Mouse (Mus musculus) CD8-positive naive resting alpha-beta T cell, adult 57 days (primary cell): ENCODE measurements around the gene Trp53i13. TPM values are rescaled to one million over a fixed set of nuclear protein-coding genes. Genes with fewer than 3 reads are reported as not detected.

ENCODE experiments used
- total RNA-seq: library from RNA; stranded (reverse); gene quantifications from one replicate; pipeline ENCODE4 v1.2.4, GENCODE M21; 2023

The Trp53i13 gene
- total RNA-seq = 25.9 TPM

GRCm38 (mm10) chr11:77515637-77516552 is at the start of gene Trp53i13:
TSS of gene Trp53i13 (minus strand) at chr11:77515980.

GRCm38 (mm10) chr11:77519043-77519442 is 3.3 kb upstream of the Trp53i13 start, which contains the start of gene Gm10392:
TSS of gene Gm10392 (minus strand) at chr11:77519198.

GRCm38 (mm10) chr11:77514832-77515636 is 746 bp downstream of the Trp53i13 start, which contains the start of gene Abhd15:
TSS of gene Abhd15 (plus strand) at chr11:77515121.

GRCm38 (mm10) chr11:77493512-77494343 is 22.1 kb downstream of the Trp53i13 start, which contains the start of gene Git1:
TSS of gene Git1 (plus strand) at chr11:77493562.

GRCm38 (mm10) chr11:77489591-77490235 is 26.1 kb downstream of the Trp53i13 start, which contains the start of gene Ankrd13b:
TSS of gene Ankrd13b (minus strand) at chr11:77489678.

GRCm38 (mm10) chr11:77462283-77463100 is 53.3 kb downstream of the Trp53i13 start, which contains the start of gene Coro6:
TSS of gene Coro6 (plus strand) at chr11:77462411.

Other genes starting within 250 kb of the Trp53i13 start
- 1.3 TPM for gene Coro6, start 53.6 kb downstream of the Trp53i13 start, total RNA-seq
- 15.2 TPM for gene Ankrd13b, start 26.3 kb downstream of the Trp53i13 start, total RNA-seq
- 43.5 TPM for gene Git1, start 22.4 kb downstream of the Trp53i13 start, total RNA-seq
- gene Abhd15, start 859 bp downstream of the Trp53i13 start, total RNA-seq = 14.1 TPM
- gene Gm10392, start 3.2 kb upstream of the Trp53i13 start, total RNA-seq = 3.8 TPM
- 38.9 TPM for gene Taok1, start 91.8 kb upstream of the Trp53i13 start, total RNA-seq
- 132 TPM for gene Nufip2, start 170.2 kb upstream of the Trp53i13 start, total RNA-seq
- gene Cryba1, start 209.3 kb upstream of the Trp53i13 start, total RNA-seq = not detected
- gene Myo18a, start 247.3 kb upstream of the Trp53i13 start, total RNA-seq = 52.2 TPM